Mouse (Mus musculus): ENCODE measurements around the gene Ptpn1. TPM values are rescaled to one million over a fixed set of nuclear protein-coding genes. Genes with fewer than 3 reads are reported as not detected.
A peak's percentile ranks its signal among the peaks of the same experiment; 100 is the strongest.

The Ptpn1 gene
- polyA plus RNA-seq, 1 experiment from 2014 or later, result 56.7 TPM

GRCm38 (mm10) chr2:167996672-167997215, 64.9 kb downstream of the Ptpn1 start:
- no peak overlapping the region for H3K4me3 ChIP-seq (ENCODE audit: low read length)
- no peak overlapping the region for H3K9ac ChIP-seq (replicated peaks; ENCODE audit: low read length)
- WGBS, result 47% methylated on average over 8 of the region's 8 CpGs
- H3K4me1 ChIP-seq (ENCODE audit: insufficient read depth, low read length), result no peaks in the 10 kb centered on the region
- H3K36me3 ChIP-seq (ENCODE audit: insufficient read depth, low read length), result no peaks in the 10 kb centered on the region
- H3K4me2 ChIP-seq (replicated peaks; ENCODE audit: low read depth, low read length), result no peak overlapping the region
- 0 out of 2 replicates have a peak, but pooled peaks cover 2% of the 10 kb centered on the region for H3K27me3 ChIP-seq (ENCODE audit: insufficient read depth, low read length)
- H3K27ac ChIP-seq (ENCODE audit: low read length), result no peak overlapping the region
- H3K9me3 ChIP-seq (ENCODE audit: low read length), result peaks cover 5% of the 10 kb centered on the region; the same call in 1 of the 2 replicates
- ATAC-seq (ENCODE audit: low FRiP score, low TSS enrichment), result no peak

DNA sequence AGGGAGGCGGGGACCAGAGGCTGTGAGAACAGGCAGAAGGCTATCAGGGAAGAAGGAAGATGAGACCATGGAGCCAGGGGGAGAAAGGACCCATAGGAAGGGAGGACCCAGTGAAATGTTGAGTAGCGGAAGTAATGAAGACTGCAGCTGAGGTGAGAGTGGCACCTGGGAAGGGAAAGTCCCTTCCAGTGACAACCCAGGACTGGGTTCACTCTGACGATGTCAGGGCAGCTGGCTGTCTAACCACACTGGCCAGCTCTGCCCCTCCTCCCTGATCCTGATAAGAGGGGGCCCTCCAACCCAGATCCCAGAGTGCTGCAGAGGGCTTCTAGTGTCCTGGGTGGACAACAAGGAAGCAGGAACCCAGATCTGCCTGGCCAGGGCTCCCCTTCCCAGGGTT, 65.7 kb downstream of the Ptpn1 start:
- Histone ChIP-seq H3K4me2 (replicated peaks; ENCODE audit: low read depth, low read length) (no peak overlapping the region), H3K9me3 (ENCODE audit: low read length) (peaks cover 5% of the 10 kb centered on the region; the same call in 1 of the 2 replicates), H3K4me3 (ENCODE audit: low read length) (no peak overlapping the region), H3K27me3 (ENCODE audit: insufficient read depth, low read length) (0 out of 2 replicates have a peak, but pooled peaks cover 2% of the 10 kb centered on the region), H3K27ac (ENCODE audit: low read length) (no peak overlapping the region), H3K36me3 (ENCODE audit: insufficient read depth, low read length) (no peaks in the 10 kb centered on the region), H3K9ac (replicated peaks; ENCODE audit: low read length) (no peak overlapping the region), H3K4me1 (ENCODE audit: insufficient read depth, low read length) (no peaks in the 10 kb centered on the region)
- no peak for ATAC-seq (ENCODE audit: low FRiP score, low TSS enrichment)
- WGBS, result 69% methylated on average over 3 of the region's 3 CpGs

DNA sequence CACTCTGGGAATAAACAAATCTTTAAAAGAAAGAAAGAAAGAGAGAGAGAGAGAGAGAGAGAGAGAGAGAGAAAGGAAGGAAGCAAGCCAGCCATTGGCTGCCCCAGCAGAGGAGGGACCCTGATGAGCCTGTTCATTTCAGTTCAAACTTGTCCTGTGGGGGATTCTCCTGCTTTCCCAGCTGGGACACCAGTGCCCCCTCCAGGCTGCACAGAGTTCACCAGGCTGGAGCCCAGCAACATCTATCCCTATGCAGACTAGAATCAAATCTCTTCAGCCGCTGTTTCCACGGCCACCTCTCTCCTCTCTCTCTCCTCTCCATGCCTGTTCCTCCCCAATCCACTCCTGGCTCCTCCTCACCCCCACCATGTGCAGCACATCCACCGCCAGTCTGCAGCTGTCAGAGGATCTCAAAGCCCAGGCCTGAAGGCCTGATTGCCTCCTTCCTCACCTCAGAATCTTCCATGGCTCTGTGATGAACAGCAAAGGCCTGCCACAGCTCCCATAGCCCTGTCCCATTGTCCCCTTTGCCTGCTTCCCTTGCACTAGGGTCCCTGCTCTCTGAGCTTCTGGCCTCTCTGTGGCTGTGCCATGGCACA, 67.4 kb downstream of the Ptpn1 start:
- ATAC-seq (ENCODE audit: low FRiP score, low TSS enrichment), result no peak
- WGBS, result 57% methylated on average over 3 of the region's 3 CpGs
- Histone ChIP-seq H3K4me2 (replicated peaks; ENCODE audit: low read depth, low read length) (no peak overlapping the region), H3K4me3 (ENCODE audit: low read length) (no peak overlapping the region), H3K27me3 (ENCODE audit: insufficient read depth, low read length) (0 out of 2 replicates have a peak, but pooled peaks cover 2% of the 10 kb centered on the region), H3K36me3 (ENCODE audit: insufficient read depth, low read length) (no peaks in the 10 kb centered on the region), H3K4me1 (ENCODE audit: insufficient read depth, low read length) (peaks cover 11% of the 10 kb centered on the region), H3K27ac (ENCODE audit: low read length) (no peak overlapping the region), H3K9ac (replicated peaks; ENCODE audit: low read length) (no peak overlapping the region), H3K9me3 (ENCODE audit: low read length) (peaks cover 5% of the 10 kb centered on the region; the same call in 1 of the 2 replicates)

GRCm38 (mm10) chr2:168002188-168002587, 70.3 kb downstream of the Ptpn1 start:
- Histone ChIP-seq H3K9me3 (ENCODE audit: low read length) (peaks cover 5% of the 10 kb centered on the region; the same call in 1 of the 2 replicates), H3K27ac (ENCODE audit: low read length) (no peak overlapping the region), H3K4me3 (ENCODE audit: low read length) (no peak overlapping the region), H3K27me3 (ENCODE audit: insufficient read depth, low read length) (no peaks in the 10 kb centered on the region), H3K9ac (replicated peaks; ENCODE audit: low read length) (no peak overlapping the region), H3K36me3 (ENCODE audit: insufficient read depth, low read length) (no peaks in the 10 kb centered on the region), H3K4me2 (replicated peaks; ENCODE audit: low read depth, low read length) (no peak overlapping the region), H3K4me1 (ENCODE audit: insufficient read depth, low read length) (peaks cover 21% of the 10 kb centered on the region)
- no peak for ATAC-seq (ENCODE audit: low FRiP score, low TSS enrichment)
- 53% methylated on average over 4 of the region's 4 CpGs for WGBS

DNA sequence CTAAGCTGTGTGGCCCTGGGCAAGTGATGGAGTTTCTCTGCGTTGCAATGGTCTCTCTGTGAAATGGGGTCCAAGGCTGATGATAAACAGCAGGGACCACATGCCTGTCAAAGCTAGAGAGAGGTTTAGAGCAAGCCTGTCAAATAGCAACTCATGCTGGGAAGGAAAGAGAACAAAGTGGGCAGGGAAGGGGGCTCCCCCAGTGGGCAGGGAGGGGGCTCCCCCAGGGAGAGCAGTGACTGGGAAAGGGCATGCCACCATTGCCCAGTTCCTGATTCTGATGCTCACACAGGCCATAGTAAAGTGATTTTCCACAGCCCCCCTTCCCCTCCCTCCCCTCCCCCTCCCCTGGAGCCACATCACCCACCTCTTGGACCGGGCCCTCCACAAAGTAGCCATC, 71.0 kb downstream of the Ptpn1 start:
- no peak for ATAC-seq (ENCODE audit: low FRiP score, low TSS enrichment)
- Histone ChIP-seq H3K9me3 (ENCODE audit: low read length) (peaks cover 5% of the 10 kb centered on the region; the same call in 1 of the 2 replicates), H3K4me3 (ENCODE audit: low read length) (no peak overlapping the region), H3K4me2 (replicated peaks; ENCODE audit: low read depth, low read length) (no peak overlapping the region), H3K9ac (replicated peaks; ENCODE audit: low read length) (0 out of 2 replicates have a peak overlapping the region, but pooled peaks have one; percentile 46), H3K4me1 (ENCODE audit: insufficient read depth, low read length) (peaks cover 21% of the 10 kb centered on the region), H3K27ac (ENCODE audit: low read length) (no peak overlapping the region), H3K36me3 (ENCODE audit: insufficient read depth, low read length) (no peaks in the 10 kb centered on the region), H3K27me3 (ENCODE audit: insufficient read depth, low read length) (no peaks in the 10 kb centered on the region)
- 84% methylated on average over 1 of the region's 2 CpGs for WGBS

GRCm38 (mm10) chr2:168003431-168003830, 71.6 kb downstream of the Ptpn1 start:
- H3K36me3 ChIP-seq (ENCODE audit: insufficient read depth, low read length), result no peaks in the 10 kb centered on the region
- H3K4me1 ChIP-seq (ENCODE audit: insufficient read depth, low read length), result peaks cover 21% of the 10 kb centered on the region
- H3K27ac ChIP-seq (ENCODE audit: low read length), result peak overlapping the region; percentile 46; the same call in 1 of the 2 replicates
- peaks cover 5% of the 10 kb centered on the region; the same call in 1 of the 2 replicates for H3K9me3 ChIP-seq (ENCODE audit: low read length)
- H3K4me2 ChIP-seq (replicated peaks; ENCODE audit: low read depth, low read length), result no peak overlapping the region
- peak; percentile 65 for ATAC-seq (ENCODE audit: low FRiP score, low TSS enrichment)
- H3K4me3 ChIP-seq (ENCODE audit: low read length), result no peak overlapping the region
- H3K27me3 ChIP-seq (ENCODE audit: insufficient read depth, low read length), result no peaks in the 10 kb centered on the region
- H3K9ac ChIP-seq (replicated peaks; ENCODE audit: low read length), result peak overlapping the region; percentile 46; the same call in 1 of the 2 replicates
- WGBS, result 39% methylated on average over 12 of the region's 12 CpGs

- no peaks in the 10 kb centered on the region for H3K36me3 ChIP-seq (ENCODE audit: insufficient read depth, low read length)
- no peaks in the 10 kb centered on the region for H3K27me3 ChIP-seq (ENCODE audit: insufficient read depth, low read length)
- no peak for ATAC-seq (ENCODE audit: low FRiP score, low TSS enrichment)
- no peak overlapping the region for H3K9ac ChIP-seq (replicated peaks; ENCODE audit: low read length)
- peaks cover 21% of the 10 kb centered on the region for H3K4me1 ChIP-seq (ENCODE audit: insufficient read depth, low read length)
- peaks cover 5% of the 10 kb centered on the region; the same call in 1 of the 2 replicates for H3K9me3 ChIP-seq (ENCODE audit: low read length)
- no peak overlapping the region for H3K4me3 ChIP-seq (ENCODE audit: low read length)
- 52% methylated on average over 2 of the region's 2 CpGs for WGBS
- H3K4me2 ChIP-seq (replicated peaks; ENCODE audit: low read depth, low read length), result no peak overlapping the region
- no peak overlapping the region for H3K27ac ChIP-seq (ENCODE audit: low read length)
Measured at GRCm38 (mm10) chr2:168004369-168004768, 72.5 kb downstream of the Ptpn1 start.

DNA sequence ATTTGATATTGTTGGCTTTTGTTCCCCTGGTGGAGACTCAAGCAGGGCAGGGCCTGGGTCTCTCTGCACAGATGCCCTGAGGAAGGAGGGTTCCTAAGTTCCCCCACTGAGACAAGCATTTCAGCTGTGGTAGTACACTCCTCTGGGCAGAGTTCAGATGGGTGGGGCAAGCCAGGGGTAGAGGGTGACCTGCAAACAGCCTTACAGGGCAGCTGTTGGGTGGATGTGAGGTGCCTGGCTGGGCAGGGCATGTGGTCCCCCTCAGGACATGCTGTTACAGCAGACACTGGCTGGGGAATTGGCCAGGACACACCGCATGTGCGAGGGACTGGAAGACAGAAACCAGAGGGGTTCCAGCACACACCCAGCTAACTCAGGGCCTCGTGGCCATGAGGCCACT, 73.1 kb downstream of the Ptpn1 start:
- Histone ChIP-seq H3K36me3 (ENCODE audit: insufficient read depth, low read length) (no peaks in the 10 kb centered on the region), H3K9me3 (ENCODE audit: low read length) (peaks cover 5% of the 10 kb centered on the region; the same call in 1 of the 2 replicates), H3K4me2 (replicated peaks; ENCODE audit: low read depth, low read length) (no peak overlapping the region), H3K4me3 (ENCODE audit: low read length) (no peak overlapping the region), H3K27ac (ENCODE audit: low read length) (no peak overlapping the region), H3K9ac (replicated peaks; ENCODE audit: low read length) (no peak overlapping the region), H3K27me3 (ENCODE audit: insufficient read depth, low read length) (no peaks in the 10 kb centered on the region), H3K4me1 (ENCODE audit: insufficient read depth, low read length) (peaks cover 21% of the 10 kb centered on the region)
- no peak for ATAC-seq (ENCODE audit: low FRiP score, low TSS enrichment)
- 88% methylated on average over 3 of the region's 3 CpGs for WGBS

DNA sequence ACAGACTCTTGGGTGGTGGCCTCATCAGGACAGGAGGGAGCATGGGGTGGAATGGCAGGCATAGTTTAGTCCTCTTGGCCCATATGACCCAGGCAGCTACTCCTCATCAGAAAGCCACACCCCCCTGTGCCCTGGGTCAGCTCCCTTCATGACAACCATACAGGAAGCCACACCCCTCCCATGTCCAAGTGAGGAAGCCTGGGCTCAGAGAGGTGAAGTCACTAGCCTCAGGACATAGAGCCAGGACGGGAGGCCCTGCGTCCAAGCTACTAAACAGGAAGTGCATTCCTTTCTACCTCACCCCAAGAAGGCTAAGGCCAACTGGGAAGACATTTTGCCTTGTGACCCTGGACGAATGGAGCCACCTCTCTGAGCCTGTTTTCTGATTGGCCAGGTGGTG, 73.8 kb downstream of the Ptpn1 start:
- H3K9me3 ChIP-seq (ENCODE audit: low read length), result peaks cover 1% of the 10 kb centered on the region; the same call in 1 of the 2 replicates
- H3K27ac ChIP-seq (ENCODE audit: low read length), result no peak overlapping the region
- H3K4me1 ChIP-seq (ENCODE audit: insufficient read depth, low read length), result peaks cover 26% of the 10 kb centered on the region
- H3K36me3 ChIP-seq (ENCODE audit: insufficient read depth, low read length), result no peaks in the 10 kb centered on the region
- no peaks in the 10 kb centered on the region for H3K27me3 ChIP-seq (ENCODE audit: insufficient read depth, low read length)
- no peak overlapping the region for H3K4me3 ChIP-seq (ENCODE audit: low read length)
- ATAC-seq (ENCODE audit: low FRiP score, low TSS enrichment), result no peak
- WGBS, result 34% methylated on average over 3 of the region's 3 CpGs
- H3K4me2 ChIP-seq (replicated peaks; ENCODE audit: low read depth, low read length), result no peak overlapping the region
- no peak overlapping the region for H3K9ac ChIP-seq (replicated peaks; ENCODE audit: low read length)

DNA sequence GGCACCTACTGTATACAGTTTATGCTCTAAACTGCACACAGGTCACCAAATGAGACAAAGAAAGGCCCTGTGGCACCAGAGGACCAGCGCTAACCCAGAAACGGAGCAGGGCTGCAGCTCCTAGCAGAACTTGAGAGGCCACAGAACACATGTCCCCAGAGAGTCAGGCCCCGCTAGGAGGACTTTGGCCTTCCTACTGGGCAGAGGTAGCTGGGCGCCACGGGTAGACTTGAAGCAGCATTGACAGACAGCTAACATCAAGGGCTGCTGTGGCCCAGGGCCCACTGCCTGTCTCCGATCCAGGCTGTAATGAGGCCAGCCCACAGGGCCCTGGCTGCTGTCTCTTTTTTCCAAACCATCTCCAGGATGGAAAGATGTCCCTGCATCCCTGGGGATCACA, 74.6 kb downstream of the Ptpn1 start:
- Histone ChIP-seq H3K27me3 (ENCODE audit: insufficient read depth, low read length) (no peaks in the 10 kb centered on the region), H3K9me3 (ENCODE audit: low read length) (no peaks in the 10 kb centered on the region), H3K27ac (ENCODE audit: low read length) (no peak overlapping the region), H3K4me1 (ENCODE audit: insufficient read depth, low read length) (peaks cover 35% of the 10 kb centered on the region), H3K36me3 (ENCODE audit: insufficient read depth, low read length) (no peaks in the 10 kb centered on the region), H3K9ac (replicated peaks; ENCODE audit: low read length) (0 out of 2 replicates have a peak overlapping the region, but pooled peaks have one; percentile 2), H3K4me3 (ENCODE audit: low read length) (no peak overlapping the region), H3K4me2 (replicated peaks; ENCODE audit: low read depth, low read length) (no peak overlapping the region)
- ATAC-seq (ENCODE audit: low FRiP score, low TSS enrichment), result no peak
- WGBS, result 78% methylated on average over 6 of the region's 6 CpGs

Data from kidney, embryonic 16.5 days (tissue).